Mouse (Mus musculus): ENCODE results near the gene Olfr764-ps1. TPM values are rescaled to one million over a fixed set of nuclear protein-coding genes. Genes with fewer than 3 reads are reported as not detected.
A peak's percentile ranks its signal among the peaks of the same experiment; 100 is the strongest.
"Not testable (repeated sequence)": the region's sequence is repeated elsewhere in the genome, so short reads cannot be mapped to it uniquely, and the experiment has no call there.

The Olfr764-ps1 gene
- total RNA-seq (2021) = not detected

DNA sequence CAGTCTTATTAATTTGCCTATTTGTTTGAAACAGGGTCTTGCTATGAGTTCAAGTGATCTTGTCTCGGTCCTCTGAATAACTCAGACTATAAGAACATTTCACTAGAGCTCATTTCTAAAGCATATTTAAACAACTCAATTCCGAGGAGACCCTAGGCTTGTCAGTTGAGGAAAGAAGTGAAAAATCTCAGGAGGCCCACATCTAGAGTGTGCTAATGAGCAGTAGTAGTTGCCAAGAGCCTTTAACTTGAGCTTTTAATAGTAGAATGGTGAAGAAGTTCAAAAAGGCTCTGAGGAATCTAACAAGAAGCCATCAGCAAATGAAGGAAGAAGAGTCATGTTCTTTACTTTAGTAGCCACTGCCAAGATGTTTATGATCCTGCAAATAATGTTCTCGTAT is at the start of gene Olfr764-ps1:
Olfr764-ps1 (minus strand) TSS at position 101 of the 400 bp plus-strand sequence.
- DNase-seq (ENCODE audit: low spot score in 2 of 2) = no peak
- intact Hi-C loops (cut with DNase I) = no loop called here

DNA sequence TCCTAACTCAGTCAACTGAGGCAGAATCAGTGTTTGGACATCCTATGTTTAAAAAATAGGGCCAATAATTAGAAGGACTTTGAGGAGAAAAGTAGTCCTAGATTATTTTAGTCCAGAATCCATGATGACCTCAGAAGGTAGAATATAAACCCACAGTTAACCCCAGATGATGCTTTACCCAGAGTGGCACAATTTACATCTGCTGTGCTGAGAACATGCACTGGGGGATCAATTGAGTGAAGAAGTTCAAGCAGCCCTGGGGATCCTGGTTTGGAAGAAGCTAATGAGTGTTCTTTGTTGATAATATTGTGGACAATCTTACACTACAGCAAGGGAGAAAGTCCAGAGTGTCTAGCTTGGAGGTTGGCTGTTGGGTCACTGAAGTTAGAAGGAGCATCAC is 43.1 kb upstream of the Olfr764-ps1 start, which contains the start of gene Olfr767:
Olfr767 (minus strand) TSS at position 101 of the 400 bp plus-strand sequence.
- intact Hi-C loops (cut with DNase I); DNase-seq (ENCODE audit: low spot score in 2 of 2): not testable (repeated sequence)

DNA sequence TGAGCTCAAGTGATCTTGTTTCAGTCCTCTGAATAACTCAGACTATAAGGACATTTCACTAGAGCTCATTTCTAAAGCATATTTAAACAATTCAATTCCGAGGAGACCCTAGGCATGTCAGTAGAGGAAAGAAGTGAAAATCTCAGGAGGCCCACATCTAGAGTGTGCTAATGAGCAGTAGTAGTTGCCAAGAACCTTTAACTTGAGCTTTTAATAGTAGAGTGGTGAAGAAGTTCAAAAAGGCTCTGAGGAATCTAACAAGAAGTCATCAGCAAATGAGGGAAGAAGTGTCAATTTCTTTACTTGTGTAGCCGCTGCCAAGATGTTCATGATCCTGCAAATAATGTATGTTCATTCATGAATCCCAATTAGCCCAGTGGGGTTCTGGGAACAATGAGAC is 29.2 kb upstream of the Olfr764-ps1 start, which contains the start of gene Olfr766-ps1:
Olfr766-ps1 (minus strand) TSS at position 101 of the 400 bp plus-strand sequence.
- intact Hi-C loops (cut with DNase I) = no loop called here
- no peak for DNase-seq (ENCODE audit: low spot score in 2 of 2)

DNA sequence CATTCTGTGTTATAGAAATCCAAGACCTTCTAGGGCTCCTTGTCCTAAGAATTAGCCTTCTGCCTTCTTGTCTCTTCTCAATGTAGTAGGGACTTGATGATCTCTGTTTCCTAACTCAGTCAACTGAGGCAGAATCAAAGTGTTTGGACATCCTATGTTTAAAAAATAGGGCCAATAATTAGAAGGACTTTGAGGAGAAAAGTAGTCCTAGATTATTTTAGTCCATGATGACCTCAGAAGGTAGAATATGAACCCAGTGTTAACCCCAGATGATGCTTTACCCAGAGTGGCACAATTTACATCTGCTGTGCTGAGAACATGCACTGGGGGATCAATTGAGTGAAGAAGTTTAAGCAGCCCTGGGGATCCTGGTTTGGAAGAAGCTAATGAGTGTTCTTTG is 10.2 kb upstream of the Olfr764-ps1 start, which contains the start of gene Olfr765:
Olfr765 (minus strand) TSS at position 101 of the 400 bp plus-strand sequence.
- DNase-seq (ENCODE audit: low spot score in 2 of 2); intact Hi-C loops (cut with DNase I): not testable (repeated sequence)

DNA sequence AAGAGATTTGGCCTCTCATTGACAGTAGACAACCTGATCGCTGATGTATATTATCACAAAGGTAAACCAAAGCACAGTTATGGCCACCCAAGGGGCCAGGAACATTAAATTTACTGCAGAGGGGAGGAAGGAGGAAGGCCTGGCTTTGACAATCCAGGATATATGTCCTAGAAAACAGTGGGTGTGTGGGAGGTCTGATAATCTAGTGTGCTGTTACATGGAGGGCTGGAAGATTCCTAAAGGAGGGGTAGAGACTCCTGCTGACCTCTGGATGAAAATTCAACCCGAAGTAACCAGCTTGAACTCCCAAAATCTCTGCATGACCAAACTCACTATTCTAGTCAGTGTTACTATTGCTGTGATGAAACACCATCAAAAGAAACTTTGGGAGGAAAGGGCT is 11.4 kb downstream of the Olfr764-ps1 start:
- intact Hi-C loops (cut with DNase I) = no loop called here
- DNase-seq (ENCODE audit: low spot score in 2 of 2) = no peak

DNA sequence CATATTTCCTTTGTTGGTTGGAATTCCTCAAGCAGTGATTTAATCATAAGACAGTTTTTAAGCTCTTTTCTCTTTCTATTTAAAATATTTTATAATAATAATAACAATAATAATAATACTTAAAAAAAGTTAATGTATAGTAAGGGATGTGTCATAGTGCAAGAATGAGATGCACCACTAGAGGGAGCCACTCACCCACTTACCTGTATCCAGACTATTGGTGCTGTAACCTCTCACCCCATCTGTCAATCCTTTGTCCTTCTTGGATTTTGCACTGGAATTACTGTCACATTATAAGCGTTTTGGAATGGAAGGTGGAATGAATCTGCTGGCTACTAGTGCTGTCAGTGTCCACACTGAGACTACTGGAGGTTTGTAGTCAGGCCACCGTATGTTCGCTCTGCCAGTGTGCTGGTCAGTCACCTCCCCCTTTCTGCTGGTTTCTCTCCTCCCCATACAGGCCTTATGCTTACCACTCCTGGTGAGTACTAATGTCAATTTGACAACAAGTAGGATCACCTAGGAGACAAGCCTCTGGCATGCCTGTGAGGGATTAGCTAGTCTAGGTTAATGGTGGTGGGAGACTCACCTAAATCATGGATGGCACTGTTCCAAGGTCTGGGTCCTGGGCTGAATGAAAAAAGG is 13.6 kb downstream of the Olfr764-ps1 start:
- intact Hi-C loops (cut with DNase I) = loop anchor here (2.0 kb wide), 1 partner anchor 1067 kb away; no protein-coding TSS in a partner anchor
- DNase-seq (ENCODE audit: low spot score in 2 of 2) = peak; percentile 28 to 30

DNA sequence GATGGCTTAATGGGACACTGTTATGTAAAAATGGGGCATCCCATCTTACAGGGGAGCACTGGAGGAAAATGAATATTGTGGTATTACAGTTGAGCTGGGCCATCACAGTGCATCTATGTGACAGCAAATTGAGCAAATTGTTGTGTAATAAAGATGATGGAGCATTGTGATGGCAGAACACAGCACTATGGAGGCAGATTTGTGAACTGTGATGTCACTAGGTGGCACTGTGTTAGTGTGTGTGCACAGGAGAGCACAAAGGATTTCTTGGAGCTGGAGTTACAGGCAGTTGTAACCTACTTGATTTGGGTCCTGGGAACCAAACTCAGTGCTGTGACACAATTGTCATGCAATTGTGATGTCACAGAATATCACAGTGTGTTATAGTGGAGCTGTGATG is 16.4 kb downstream of the Olfr764-ps1 start:
- no peak for DNase-seq (ENCODE audit: low spot score in 2 of 2)
- intact Hi-C loops (cut with DNase I) = no loop called here

DNA sequence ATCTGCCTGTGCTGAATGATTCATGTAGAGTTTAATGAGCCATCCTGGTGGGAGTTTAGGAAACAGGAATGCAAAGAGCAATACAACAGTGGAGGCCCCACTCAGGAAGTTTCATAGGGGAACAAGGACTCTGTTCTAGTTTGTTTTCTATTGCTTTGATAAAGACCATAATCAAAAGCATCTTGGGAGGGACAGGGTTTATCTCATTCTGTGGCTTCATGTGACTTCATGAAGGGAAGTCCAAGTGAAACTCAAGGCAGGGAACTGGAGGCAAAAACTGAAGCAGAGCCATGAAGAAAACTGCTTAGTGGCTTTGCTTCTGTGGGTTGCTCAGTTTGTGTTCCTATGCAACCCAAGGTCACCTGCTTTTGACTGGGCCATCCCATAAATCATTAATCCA is 25.2 kb downstream of the Olfr764-ps1 start:
- intact Hi-C loops (cut with DNase I) = no loop called here
- no peak for DNase-seq (ENCODE audit: low spot score in 2 of 2)

DNA sequence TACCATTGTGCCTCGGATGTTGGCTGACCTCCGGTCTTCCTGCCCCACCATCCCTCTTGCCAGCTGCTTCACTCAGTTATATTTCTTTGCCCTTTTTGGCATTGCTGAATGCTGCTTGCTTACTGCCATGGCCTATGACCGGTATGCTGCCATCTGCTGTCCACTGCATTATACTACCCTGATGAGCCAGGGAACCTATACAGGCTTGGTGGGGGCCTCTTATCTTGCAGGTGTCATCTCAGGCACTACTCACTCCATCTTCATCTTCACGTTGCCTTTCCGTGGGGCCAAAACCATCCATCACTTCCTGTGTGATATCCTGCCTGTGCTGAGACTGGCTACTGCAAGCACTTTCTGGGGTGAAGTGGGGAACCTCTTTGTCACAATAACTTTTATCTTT is 28.2 kb downstream of the Olfr764-ps1 start:
- DNase-seq (ENCODE audit: low spot score in 2 of 2); intact Hi-C loops (cut with DNase I): not testable (repeated sequence)

DNA sequence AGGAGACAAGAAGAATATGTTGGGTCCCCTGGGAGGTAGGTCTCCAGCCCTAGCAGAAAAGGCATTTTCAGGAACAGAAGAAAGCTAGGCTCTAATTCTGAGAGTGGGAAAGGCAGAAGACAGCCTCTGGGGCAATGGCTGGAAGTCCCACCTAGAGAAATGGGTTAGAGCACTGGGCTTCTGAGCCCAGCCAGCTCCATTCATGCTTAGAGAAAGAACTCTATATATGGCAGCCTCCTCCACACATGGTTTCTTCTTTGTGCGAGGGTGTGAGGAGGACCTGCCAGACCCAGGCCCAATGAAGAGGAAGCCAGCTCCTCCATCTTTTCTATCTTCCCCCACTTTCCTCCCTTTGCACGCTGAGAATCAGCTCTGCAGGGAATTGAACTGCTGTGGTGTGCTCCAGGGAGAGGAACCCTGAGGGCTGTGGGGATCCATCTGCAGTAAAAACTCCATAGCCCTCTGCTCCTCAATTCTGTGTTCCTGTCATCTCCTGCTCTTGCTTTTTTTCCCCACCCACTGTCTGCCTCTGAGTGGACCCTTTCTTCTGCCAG is 29.3 kb downstream of the Olfr764-ps1 start, which contains the start of gene Olfr763:
Olfr763 (plus strand) TSS at position 504 of the 554 bp plus-strand sequence.
- intact Hi-C loops (cut with DNase I) = no loop called here
- no peak for DNase-seq (ENCODE audit: low spot score in 2 of 2)

DNA sequence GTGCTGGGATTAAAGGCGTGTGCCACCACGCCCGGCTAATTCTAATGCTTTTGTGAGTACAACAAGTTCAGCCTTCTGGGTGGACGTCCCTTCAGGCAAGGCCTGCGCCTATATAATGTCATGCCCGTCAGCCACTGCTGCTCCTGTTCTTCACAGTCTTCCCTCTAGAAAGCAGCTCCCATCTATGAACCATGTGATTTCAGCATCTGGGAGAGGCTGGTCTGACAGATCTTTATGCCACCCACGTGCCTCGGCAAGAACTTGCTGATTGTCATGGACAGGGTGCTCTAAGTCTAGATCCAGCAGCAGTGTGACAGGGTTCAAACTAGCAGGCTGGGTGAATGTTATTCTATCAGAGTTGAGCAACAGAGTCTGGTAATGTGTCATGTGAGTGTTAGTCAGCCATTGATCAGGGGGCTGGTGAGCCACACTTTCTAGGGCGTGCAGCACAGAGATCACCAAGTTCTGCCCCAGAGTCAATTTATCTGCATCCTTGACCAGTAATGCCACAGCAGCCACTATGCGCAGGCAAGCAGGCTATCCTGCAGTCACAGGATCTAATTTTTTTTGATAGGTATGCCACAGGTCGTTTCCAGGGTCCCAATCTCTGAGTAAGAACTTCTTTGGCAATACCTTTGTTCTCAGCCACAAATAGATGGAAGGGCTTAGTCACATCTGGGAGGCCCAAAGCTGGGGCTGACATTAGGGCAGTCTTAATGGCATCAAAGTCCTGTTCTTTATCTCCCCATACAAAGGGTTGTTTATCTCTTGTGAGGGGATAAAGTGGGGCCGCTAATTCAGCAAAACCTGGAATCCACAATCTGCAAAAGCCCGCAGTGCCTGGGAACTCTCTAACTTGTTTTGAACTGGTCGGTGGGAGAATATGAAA is 35.4 kb downstream of the Olfr764-ps1 start:
- intact Hi-C loops (cut with DNase I) = no loop called here
- DNase-seq (ENCODE audit: low spot score in 2 of 2) = no peak

DNA sequence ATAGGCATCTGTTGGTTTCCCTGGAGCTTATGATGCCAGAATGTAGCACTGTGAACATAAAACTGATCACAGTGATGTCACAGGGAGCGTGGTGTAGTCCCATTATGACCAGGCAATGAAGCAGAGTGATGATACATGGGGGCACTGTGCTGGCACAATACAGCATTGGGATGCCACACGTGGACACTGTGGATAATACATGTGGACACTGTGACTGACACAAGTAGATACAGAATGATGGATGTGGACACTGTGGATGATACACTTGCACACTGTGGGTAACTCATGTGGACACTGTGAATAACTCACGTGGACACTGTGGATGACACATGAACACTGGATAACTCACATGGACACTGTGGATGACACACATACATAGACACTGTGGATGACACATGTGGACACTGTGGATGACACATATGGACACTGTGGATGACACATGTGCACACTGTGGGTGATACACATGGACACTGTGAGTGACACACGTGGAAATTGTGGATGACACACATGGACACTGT is 43.1 kb downstream of the Olfr764-ps1 start:
- DNase-seq (ENCODE audit: low spot score in 2 of 2) = no peak
- intact Hi-C loops (cut with DNase I) = no loop called here

DNA sequence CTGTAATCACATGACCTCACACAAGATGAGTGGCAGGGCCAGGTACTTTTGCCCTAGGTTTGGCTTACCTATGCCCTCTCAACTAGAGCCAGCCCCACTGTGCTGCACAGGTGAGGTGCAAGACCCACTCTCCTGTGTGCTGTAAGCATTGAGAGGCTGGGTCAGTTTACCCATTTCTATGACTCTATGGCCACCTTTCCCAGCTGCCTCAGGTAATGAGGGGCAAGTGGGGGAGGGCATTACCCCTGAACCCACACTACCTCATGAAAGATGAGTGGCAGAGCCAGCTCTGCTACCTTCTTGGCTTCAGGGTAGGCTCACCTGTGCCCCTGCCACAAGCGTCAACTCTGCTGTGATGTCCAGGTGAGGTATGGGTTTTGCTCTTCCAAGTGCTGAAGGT is 43.9 kb downstream of the Olfr764-ps1 start:
- DNase-seq (ENCODE audit: low spot score in 2 of 2) = no peak
- intact Hi-C loops (cut with DNase I) = no loop called here

DNA sequence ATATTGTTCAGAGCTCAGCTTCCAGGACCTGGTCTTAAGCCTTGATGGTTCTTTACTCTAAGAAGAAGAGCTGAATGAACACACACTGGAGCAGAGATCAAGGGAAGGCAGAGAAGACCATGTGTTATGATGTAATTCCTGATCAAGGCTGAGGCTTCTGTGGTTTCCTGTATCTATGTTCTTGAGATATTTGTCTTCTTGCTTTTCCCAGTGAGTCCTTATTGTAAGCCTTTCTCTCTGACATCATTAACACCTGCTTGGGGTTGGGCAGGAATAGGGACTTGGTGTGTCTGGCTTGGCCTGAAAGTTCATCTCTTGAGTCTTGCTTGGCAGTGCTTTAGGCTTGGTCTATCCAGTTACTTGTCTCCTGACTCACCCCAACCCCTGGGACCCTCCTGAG is 48.7 kb downstream of the Olfr764-ps1 start:
- intact Hi-C loops (cut with DNase I) = no loop called here
- no peak for DNase-seq (ENCODE audit: low spot score in 2 of 2)

DNA sequence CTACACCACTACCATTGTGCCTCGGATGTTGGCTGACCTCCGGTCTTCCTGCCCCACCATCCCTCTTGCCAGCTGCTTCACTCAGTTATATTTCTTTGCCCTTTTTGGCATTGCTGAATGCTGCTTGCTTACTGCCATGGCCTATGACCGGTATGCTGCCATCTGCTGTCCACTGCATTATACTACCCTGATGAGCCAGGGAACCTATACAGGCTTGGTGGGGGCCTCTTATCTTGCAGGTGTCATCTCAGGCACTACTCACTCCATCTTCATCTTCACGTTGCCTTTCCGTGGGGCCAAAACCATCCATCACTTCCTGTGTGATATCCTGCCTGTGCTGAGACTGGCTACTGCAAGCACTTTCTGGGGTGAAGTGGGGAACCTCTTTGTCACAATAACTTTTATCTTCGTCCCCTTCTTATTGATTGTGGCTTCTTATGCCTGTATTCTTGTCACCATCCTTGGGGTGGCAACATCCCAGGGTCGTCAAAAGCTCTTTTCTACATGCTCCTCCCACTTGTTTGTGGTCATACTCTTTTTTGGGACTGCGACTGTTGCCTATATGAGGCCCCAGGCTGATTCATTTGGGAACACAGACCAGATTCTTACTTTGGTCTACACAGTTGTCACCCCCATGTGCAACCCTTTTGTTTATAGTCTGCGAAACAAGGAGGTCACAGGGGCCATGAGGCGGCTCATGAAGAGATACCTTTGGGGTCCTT is 49.4 kb downstream of the Olfr764-ps1 start:
- DNase-seq (ENCODE audit: low spot score in 2 of 2); intact Hi-C loops (cut with DNase I): not testable (repeated sequence)

DNA sequence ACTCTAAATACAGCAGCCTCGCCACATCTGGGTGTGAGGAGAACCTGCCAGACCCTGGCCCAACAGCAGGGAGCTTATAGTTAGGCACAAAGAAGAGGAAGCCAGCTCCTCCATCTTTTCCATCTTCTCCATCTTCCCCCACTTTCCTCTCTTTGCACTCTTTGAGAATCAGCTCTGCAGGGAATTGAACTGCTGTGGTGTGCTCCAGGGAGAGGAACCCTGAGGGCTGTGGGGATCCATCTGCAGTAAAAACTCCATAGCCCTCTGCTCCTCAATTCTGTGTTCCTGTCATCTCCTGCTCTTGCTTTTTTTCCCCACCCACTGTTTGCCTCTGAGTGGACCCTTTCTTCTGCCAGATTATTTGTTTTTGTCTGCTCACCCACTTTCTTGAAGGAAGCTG is 50.6 kb downstream of the Olfr764-ps1 start, which contains the start of gene Olfr9:
Olfr9 (plus strand) TSS at position 301 of the 400 bp plus-strand sequence.
- DNase-seq (ENCODE audit: low spot score in 2 of 2); intact Hi-C loops (cut with DNase I): not testable (repeated sequence)

Measured in left cerebral cortex, postnatal 25 days (tissue).